Mouse (Mus musculus): Measurements from ENCODE around the gene BC048562. TPM values are rescaled to one million over a fixed set of nuclear protein-coding genes. Genes with fewer than 3 reads are reported as not detected.

The BC048562 gene
- polyA plus RNA-seq (2014; fragmentation: Illumina TruSeq; extraction: RNeasy Lipid Tissue Mini Kit (QIAGEN cat#74804); ENCODE audit: low read depth, low replicate concordance), result 1.6 TPM

GRCm38 (mm10) chr9:108436182-108436581 is at the start of gene BC048562:
TSS of gene BC048562 (plus strand) at chr9:108436482.

GRCm38 (mm10) chr9:108392676-108393075 is 43.6 kb upstream of the BC048562 start, which contains the start of gene 1700102P08Rik:
TSS of gene 1700102P08Rik (plus strand) at chr9:108392805.

GRCm38 (mm10) chr9:108428384-108428783 is 7.9 kb upstream of the BC048562 start, which contains the start of gene Ccdc36:
TSS of gene Ccdc36 (minus strand) at chr9:108428484.

GRCm38 (mm10) chr9:108460319-108461178 is 24.3 kb downstream of the BC048562 start, which contains the start of gene Ccdc71:
TSS of gene Ccdc71 (plus strand) at chr9:108460527.

GRCm38 (mm10) chr9:108461181-108461631 is 24.9 kb downstream of the BC048562 start, which contains the start of gene Klhdc8b:
TSS of gene Klhdc8b (minus strand) at chr9:108461581.

GRCm38 (mm10) chr9:108479721-108480351 is 43.6 kb downstream of the BC048562 start, which contains the start of gene Lamb2:
TSS of gene Lamb2 (plus strand) at chr9:108479736.

GRCm38 (mm10) chr9:108490559-108491285 is 54.4 kb downstream of the BC048562 start, which contains the start of gene Usp19:
TSS of gene Usp19 (plus strand) at chr9:108490602.

Other genes with a start within 250 kb of the BC048562 start
- gene Bsn, start 246.1 kb upstream of the BC048562 start, polyA plus RNA-seq (2014; fragmentation: Illumina TruSeq; extraction: RNeasy Lipid Tissue Mini Kit (QIAGEN cat#74804); ENCODE audit: low read depth, low replicate concordance), result 1.1 TPM
- gene Dag1, start 172.5 kb upstream of the BC048562 start, polyA plus RNA-seq (2014; fragmentation: Illumina TruSeq; extraction: RNeasy Lipid Tissue Mini Kit (QIAGEN cat#74804); ENCODE audit: low read depth, low replicate concordance), result 101 TPM
- 30.2 TPM for gene Nicn1, start 146.1 kb upstream of the BC048562 start, polyA plus RNA-seq (2014; fragmentation: Illumina TruSeq; extraction: RNeasy Lipid Tissue Mini Kit (QIAGEN cat#74804); ENCODE audit: low read depth, low replicate concordance)
- 35.7 TPM for gene Amt, start 139.6 kb upstream of the BC048562 start, polyA plus RNA-seq (2014; fragmentation: Illumina TruSeq; extraction: RNeasy Lipid Tissue Mini Kit (QIAGEN cat#74804); ENCODE audit: low read depth, low replicate concordance)
- gene Rhoa, start 130.4 kb upstream of the BC048562 start, polyA plus RNA-seq (2014; fragmentation: Illumina TruSeq; extraction: RNeasy Lipid Tissue Mini Kit (QIAGEN cat#74804); ENCODE audit: low read depth, low replicate concordance), result 287 TPM
- gene Tcta, start 130.3 kb upstream of the BC048562 start, polyA plus RNA-seq (2014; fragmentation: Illumina TruSeq; extraction: RNeasy Lipid Tissue Mini Kit (QIAGEN cat#74804); ENCODE audit: low read depth, low replicate concordance), result 60.6 TPM
- gene Gpx1, start 97.6 kb upstream of the BC048562 start, polyA plus RNA-seq (2014; fragmentation: Illumina TruSeq; extraction: RNeasy Lipid Tissue Mini Kit (QIAGEN cat#74804); ENCODE audit: low read depth, low replicate concordance), result 621 TPM
- gene Usp4, start 88.6 kb upstream of the BC048562 start, polyA plus RNA-seq (2014; fragmentation: Illumina TruSeq; extraction: RNeasy Lipid Tissue Mini Kit (QIAGEN cat#74804); ENCODE audit: low read depth, low replicate concordance), result 60.8 TPM
- 2.5 TPM for gene 1700102P08Rik, start 43.7 kb upstream of the BC048562 start, polyA plus RNA-seq (2014; fragmentation: Illumina TruSeq; extraction: RNeasy Lipid Tissue Mini Kit (QIAGEN cat#74804); ENCODE audit: low read depth, low replicate concordance)
- gene Ccdc36, start 8.0 kb upstream of the BC048562 start, polyA plus RNA-seq (2014; fragmentation: Illumina TruSeq; extraction: RNeasy Lipid Tissue Mini Kit (QIAGEN cat#74804); ENCODE audit: low read depth, low replicate concordance), result 0.40 TPM
- gene Ccdc71, start 24.0 kb downstream of the BC048562 start, polyA plus RNA-seq (2014; fragmentation: Illumina TruSeq; extraction: RNeasy Lipid Tissue Mini Kit (QIAGEN cat#74804); ENCODE audit: low read depth, low replicate concordance), result 20.1 TPM
- 61.8 TPM for gene Klhdc8b, start 25.1 kb downstream of the BC048562 start, polyA plus RNA-seq (2014; fragmentation: Illumina TruSeq; extraction: RNeasy Lipid Tissue Mini Kit (QIAGEN cat#74804); ENCODE audit: low read depth, low replicate concordance)
- 122 TPM for gene Lamb2, start 43.3 kb downstream of the BC048562 start, polyA plus RNA-seq (2014; fragmentation: Illumina TruSeq; extraction: RNeasy Lipid Tissue Mini Kit (QIAGEN cat#74804); ENCODE audit: low read depth, low replicate concordance)
- 99.3 TPM for gene Usp19, start 54.1 kb downstream of the BC048562 start, polyA plus RNA-seq (2014; fragmentation: Illumina TruSeq; extraction: RNeasy Lipid Tissue Mini Kit (QIAGEN cat#74804); ENCODE audit: low read depth, low replicate concordance)
- gene Qars, start 71.2 kb downstream of the BC048562 start, polyA plus RNA-seq (2014; fragmentation: Illumina TruSeq; extraction: RNeasy Lipid Tissue Mini Kit (QIAGEN cat#74804); ENCODE audit: low read depth, low replicate concordance), result 126 TPM
- gene Qrich1, start 80.3 kb downstream of the BC048562 start, polyA plus RNA-seq (2014; fragmentation: Illumina TruSeq; extraction: RNeasy Lipid Tissue Mini Kit (QIAGEN cat#74804); ENCODE audit: low read depth, low replicate concordance), result 68.9 TPM
- 69.1 TPM for gene Impdh2, start 123.8 kb downstream of the BC048562 start, polyA plus RNA-seq (2014; fragmentation: Illumina TruSeq; extraction: RNeasy Lipid Tissue Mini Kit (QIAGEN cat#74804); ENCODE audit: low read depth, low replicate concordance)
- gene Ndufaf3, start 131.0 kb downstream of the BC048562 start, polyA plus RNA-seq (2014; fragmentation: Illumina TruSeq; extraction: RNeasy Lipid Tissue Mini Kit (QIAGEN cat#74804); ENCODE audit: low read depth, low replicate concordance), result 29.0 TPM
- gene Dalrd3, start 133.4 kb downstream of the BC048562 start, polyA plus RNA-seq (2014; fragmentation: Illumina TruSeq; extraction: RNeasy Lipid Tissue Mini Kit (QIAGEN cat#74804); ENCODE audit: low read depth, low replicate concordance), result 95.8 TPM
- 39.9 TPM for gene Wdr6, start 142.3 kb downstream of the BC048562 start, polyA plus RNA-seq (2014; fragmentation: Illumina TruSeq; extraction: RNeasy Lipid Tissue Mini Kit (QIAGEN cat#74804); ENCODE audit: low read depth, low replicate concordance)
- 7.0 TPM for gene P4htm, start 161.2 kb downstream of the BC048562 start, polyA plus RNA-seq (2014; fragmentation: Illumina TruSeq; extraction: RNeasy Lipid Tissue Mini Kit (QIAGEN cat#74804); ENCODE audit: low read depth, low replicate concordance)
- gene Arih2, start 212.9 kb downstream of the BC048562 start, polyA plus RNA-seq (2014; fragmentation: Illumina TruSeq; extraction: RNeasy Lipid Tissue Mini Kit (QIAGEN cat#74804); ENCODE audit: low read depth, low replicate concordance), result 41.7 TPM
- gene Slc25a20, start 225.6 kb downstream of the BC048562 start, polyA plus RNA-seq (2014; fragmentation: Illumina TruSeq; extraction: RNeasy Lipid Tissue Mini Kit (QIAGEN cat#74804); ENCODE audit: low read depth, low replicate concordance), result 38.7 TPM